Mouse (Mus musculus) forebrain, postnatal 0 days (tissue): ENCODE results near the gene Sobp. TPM values are rescaled to one million over a fixed set of nuclear protein-coding genes. Genes with fewer than 3 reads are reported as not detected.

Experiments
- ATAC-seq: fragments of 200-750 bp; cut with Nextera tagmentation; 2 replicates; pipeline ENCODE4 v1.8.0; 2017; ENCODE audit warnings: mild to moderate bottlenecking, moderate library complexity
- DNase-seq: peaks from one replicate; pipeline ENCODE4 v3.0.0-alpha.2; 2015
- H3K27ac ChIP-seq: fragments of 300-500 bp; sonication (generic); 2 replicates; pipeline ENCODE4 v1.5.1; 2014; ENCODE audit warnings: low read depth, mild to moderate bottlenecking, antibody characterized with exemption, low read length, moderate library complexity, mixed read lengths
- H3K27me3 ChIP-seq: fragments of 300-500 bp; sonication (generic); 2 replicates; pipeline ENCODE4 v1.6.1; 2014; ENCODE audit warnings: mild to moderate bottlenecking, low read length, mixed read lengths; ENCODE audit not compliant: insufficient read depth
- H3K36me3 ChIP-seq: fragments of 300-500 bp; sonication (generic); 2 replicates; pipeline ENCODE4 v1.6.1; 2014; ENCODE audit warnings: mild to moderate bottlenecking, moderate library complexity; ENCODE audit not compliant: insufficient read depth
- H3K4me1 ChIP-seq: fragments of 300-500 bp; sonication (generic); 2 replicates; pipeline ENCODE4 v1.6.1; 2014; ENCODE audit warnings: antibody characterized with exemption; ENCODE audit not compliant: insufficient read depth
- H3K4me2 ChIP-seq: fragments of 300-500 bp; sonication (generic); 2 replicates; pipeline ENCODE4 v1.6.1; 2014; ENCODE audit warnings: low read depth, mild to moderate bottlenecking, moderate library complexity
- H3K4me3 ChIP-seq: fragments of 300-500 bp; sonication (generic); 2 replicates; pipeline ENCODE4 v1.5.1; 2014; ENCODE audit warnings: low read depth, low read length, mixed read lengths
- H3K9ac ChIP-seq: fragments of 300-500 bp; sonication (generic); 2 replicates; pipeline ENCODE4 v1.6.1; 2014; ENCODE audit warnings: mild to moderate bottlenecking
- H3K9me3 ChIP-seq: fragments of 300-500 bp; sonication (generic); 2 replicates; pipeline ENCODE4 v1.6.1; 2016; ENCODE audit warnings: low read length
- CTCF ChIP-seq: sonication (generic); IDR thresholded peaks from 2 replicates; pipeline ENCODE4 v1.5.1; 2016; ENCODE audit warnings: antibody characterized with exemption, control low read depth, low read depth
- WGBS: fragments of 180-500 bp; shearing (Covaris S2); extraction: QIAGEN DNeasy Blood & Tissue Kit; methylation state at CpG from one replicate; pipeline ENCODE4 v1.1.7; 2014; 5-methylcytosine and 5-hydroxymethylcytosine counted together
- polyA plus RNA-seq: library from polyadenylated mRNA; unstranded; fragments of >200 nt; fragmentation: Nextera tagmentation; extraction: Ambion mirVana; gene quantifications from 2 replicates; pipeline ENCODE4 v1.2.1, GENCODE M21; 2015
- total RNA-seq: library from RNA; depleted of rRNA; stranded (reverse); fragments of >200 nt; gene quantifications from 2 replicates; pipeline ENCODE4 v1.2.3, GENCODE M21; 2014; rRNA removed

Sobp gene
- total RNA-seq (31.5 and 38.3 TPM in 2 replicates), polyA plus RNA-seq (16.4 and 19.9 TPM in 2 replicates)

DNA sequence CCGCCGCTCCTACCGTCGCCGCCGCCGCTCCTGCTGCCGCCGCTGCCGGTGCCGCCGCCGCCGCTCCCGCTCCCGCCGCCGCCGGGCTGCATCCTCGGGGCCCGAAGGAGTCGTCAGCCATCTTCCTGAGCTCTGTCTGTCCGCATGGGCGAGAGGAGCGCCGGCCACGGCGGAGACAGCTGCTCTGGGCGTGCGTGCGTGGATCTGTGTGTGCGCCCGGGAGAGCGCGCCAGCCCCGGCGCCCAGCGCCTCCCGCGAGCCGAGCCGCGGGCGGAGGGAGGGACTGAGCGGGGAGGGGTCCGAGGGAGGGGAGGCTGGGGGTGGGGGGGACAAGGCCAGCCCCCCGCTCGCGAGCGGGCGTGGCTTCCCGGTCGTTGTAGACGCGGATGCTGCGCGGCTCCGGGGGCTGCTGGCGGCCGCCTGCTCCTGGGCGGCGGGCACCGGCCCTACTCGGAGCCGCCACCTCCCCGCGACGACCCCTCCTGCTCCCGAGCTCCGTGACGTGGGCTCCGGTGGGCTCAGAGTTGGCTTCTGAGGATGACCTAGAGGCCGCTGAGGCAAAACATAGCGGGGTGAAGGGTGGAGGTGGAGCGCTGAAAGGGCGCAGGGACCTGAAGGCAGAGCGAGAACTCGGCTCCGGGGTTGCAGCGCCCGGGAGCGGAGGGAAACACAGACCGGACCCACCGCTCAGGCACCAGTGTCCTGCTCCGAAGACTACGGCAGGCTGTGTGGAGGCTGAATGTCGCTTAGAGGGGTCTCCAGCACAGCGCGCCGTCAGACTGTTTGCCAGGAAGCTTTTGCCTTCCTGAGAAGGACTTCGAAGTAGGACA lies at the start of gene Sobp, which contains the start of gene 9030612E09Rik:
Sobp (minus strand) TSS at position 205 of the 830 bp plus-strand sequence.
9030612E09Rik (plus strand) TSS at position 379 of the 830 bp plus-strand sequence.
- H3K9ac ChIP-seq: peak within 1 kb of the TSS; percentile 85
- no peaks in the 10 kb centered on the region for H3K27me3 ChIP-seq
- peak within 1 kb of the TSS; percentile 97 for H3K27ac ChIP-seq
- H3K4me1 ChIP-seq: peaks cover 7% of the 10 kb centered on the region; the same call in 1 of the 2 replicates
- no peaks in the 10 kb centered on the region for H3K36me3 ChIP-seq
- TF ChIP-seq CTCF: no peak
- peak; percentile 88 for ATAC-seq
- WGBS: 2% methylated on average over 70 of the region's 91 CpGs
- H3K4me2 ChIP-seq: peak within 1 kb of the TSS; percentile 92
- H3K9me3 ChIP-seq: no peaks in the 10 kb centered on the region
- DNase-seq: peak; percentile 91
- peak within 1 kb of the TSS; percentile 88 for H3K4me3 ChIP-seq

DNA sequence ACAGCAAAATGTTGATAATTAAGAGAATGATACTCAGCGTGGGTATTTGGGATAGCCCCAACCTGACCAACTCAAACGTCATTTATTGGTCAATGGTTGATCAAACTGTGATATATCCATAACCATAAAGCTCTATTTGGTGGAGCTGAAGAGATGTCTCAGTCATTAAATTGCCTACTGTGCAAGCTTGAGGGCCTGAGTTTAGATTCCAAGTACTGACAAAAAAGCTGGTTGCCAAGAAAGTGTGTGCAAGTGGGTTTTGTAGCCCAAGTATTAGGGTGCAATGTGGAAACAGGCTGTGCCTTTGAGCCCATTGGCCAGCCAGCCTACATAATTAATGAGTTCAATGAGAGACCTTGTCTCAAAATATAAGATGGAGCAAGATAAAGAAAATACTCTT lies 49.1 kb upstream of the Sobp start:
- Histone ChIP-seq H3K4me3 (no peak overlapping the region), H3K27me3 (no peaks in the 10 kb centered on the region), H3K4me2 (no peak overlapping the region), H3K9me3 (no peaks in the 10 kb centered on the region), H3K36me3 (no peaks in the 10 kb centered on the region), H3K27ac (no peak overlapping the region), H3K9ac (no peak overlapping the region), H3K4me1 (peaks cover 7% of the 10 kb centered on the region; the same call in 1 of the 2 replicates)
- TF ChIP-seq CTCF: no peak
- DNase-seq: no peak
- 93% methylated on average over 2 of the region's 2 CpGs for WGBS
- no peak for ATAC-seq

DNA sequence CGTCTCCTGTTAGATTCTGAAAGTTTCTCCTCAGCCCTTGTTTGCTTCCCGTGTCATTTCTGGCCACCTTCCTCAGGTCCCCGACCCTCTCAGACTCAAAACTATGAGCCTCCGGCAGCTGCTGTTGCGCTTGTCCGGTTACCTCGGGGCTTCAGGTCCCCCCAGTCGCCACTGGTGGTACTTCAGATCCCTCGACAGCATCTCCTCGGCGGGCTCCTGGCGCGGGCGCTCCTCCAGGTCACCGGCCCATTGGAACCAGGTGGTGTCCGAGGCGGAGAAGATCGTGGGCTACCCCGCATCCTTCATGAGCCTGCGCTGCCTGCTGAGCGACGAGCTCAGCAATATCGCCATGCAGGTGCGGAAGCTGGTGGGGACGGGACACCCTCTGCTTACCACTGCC lies 47.3 kb upstream of the Sobp start:
- H3K4me3 ChIP-seq: peak overlapping the region; percentile 78
- peaks cover 7% of the 10 kb centered on the region; the same call in 1 of the 2 replicates for H3K4me1 ChIP-seq
- no peaks in the 10 kb centered on the region for H3K27me3 ChIP-seq
- under 1% methylated on average over 25 of the region's 25 CpGs for WGBS
- ATAC-seq (peak; percentile 3), DNase-seq (no peak)
- H3K4me2 ChIP-seq: peak overlapping the region; percentile 95
- no peaks in the 10 kb centered on the region for H3K36me3 ChIP-seq
- H3K9ac ChIP-seq: peak overlapping the region; percentile 97
- no peaks in the 10 kb centered on the region for H3K9me3 ChIP-seq
- peak overlapping the region; percentile 93 for H3K27ac ChIP-seq
- TF ChIP-seq CTCF: no peak

DNA sequence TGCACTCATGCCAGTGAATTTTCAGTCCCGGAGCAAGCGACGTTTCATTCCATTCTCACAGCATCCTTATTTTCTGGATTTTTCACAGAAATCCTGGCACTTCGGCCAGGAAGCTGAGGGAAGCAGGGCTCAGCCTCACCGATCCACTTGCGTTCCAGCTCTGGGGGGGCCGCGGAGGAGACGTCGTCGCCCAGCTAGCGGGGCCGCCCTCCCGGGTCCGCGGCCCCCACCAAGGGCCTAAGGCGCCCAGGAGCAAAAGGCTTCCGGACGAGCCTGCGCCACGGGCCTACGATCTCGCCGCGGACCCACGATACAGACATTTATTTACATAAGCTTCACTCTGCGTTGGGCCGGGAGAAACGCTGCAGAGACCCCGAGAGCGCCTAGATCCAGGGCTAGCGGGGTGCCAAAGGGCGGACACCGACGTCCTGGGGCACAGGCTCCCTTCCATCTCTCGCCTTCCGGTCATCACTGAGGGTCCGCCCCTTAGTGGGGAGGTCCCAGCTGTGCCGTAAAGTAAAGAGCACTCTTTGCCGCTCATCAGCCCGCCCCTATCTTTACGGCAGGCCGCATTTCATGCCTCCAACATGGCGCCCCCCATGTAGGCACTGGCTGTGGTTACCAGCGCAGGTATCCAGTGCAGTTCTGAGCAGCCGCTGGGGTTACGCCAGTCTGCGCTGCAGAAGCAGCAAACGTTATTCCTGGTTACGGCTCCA lies 46.7 kb upstream of the Sobp start, which contains the start of gene Pdss2:
Pdss2 (plus strand) TSS at position 577 of the 716 bp plus-strand sequence.
- peak; percentile 53 for TF ChIP-seq CTCF
- DNase-seq: peak; percentile 96
- WGBS: under 1% methylated on average over 50 of the region's 50 CpGs

DNA sequence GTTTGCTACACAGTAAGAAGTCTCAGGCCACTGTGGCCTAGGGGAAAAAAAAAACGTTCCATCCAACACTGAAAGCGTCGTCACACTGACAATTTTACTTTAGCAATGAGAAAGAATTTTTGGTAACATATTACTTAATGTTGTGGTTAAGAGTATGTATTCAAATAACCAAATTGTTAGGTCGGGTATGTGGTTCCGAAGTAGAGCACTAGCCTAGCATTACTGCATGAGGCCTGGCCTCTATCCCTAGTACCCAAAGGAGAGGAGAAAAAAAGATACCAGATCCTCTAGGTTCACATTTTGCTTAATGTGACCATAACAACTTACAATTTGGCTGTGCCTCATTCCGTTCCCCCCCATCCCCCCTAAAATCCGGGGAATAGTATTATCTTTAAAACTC lies 46.1 kb upstream of the Sobp start:
- ATAC-seq: no peak

More for the DNA sequence above, 46.7 kb upstream of the Sobp start, which contains the start of gene Pdss2:
- Histone ChIP-seq H3K4me1 (peaks cover 7% of the 10 kb centered on the region; the same call in 1 of the 2 replicates), H3K27me3 (no peaks in the 10 kb centered on the region), H3K4me2 (peak within 1 kb of the TSS; percentile 95), H3K27ac (peak within 1 kb of the TSS; percentile 93), H3K9ac (peak within 1 kb of the TSS; percentile 97), H3K9me3 (no peaks in the 10 kb centered on the region), H3K4me3 (peak within 1 kb of the TSS; percentile 78), H3K36me3 (no peaks in the 10 kb centered on the region)
- peak; percentile 99 for ATAC-seq

DNA sequence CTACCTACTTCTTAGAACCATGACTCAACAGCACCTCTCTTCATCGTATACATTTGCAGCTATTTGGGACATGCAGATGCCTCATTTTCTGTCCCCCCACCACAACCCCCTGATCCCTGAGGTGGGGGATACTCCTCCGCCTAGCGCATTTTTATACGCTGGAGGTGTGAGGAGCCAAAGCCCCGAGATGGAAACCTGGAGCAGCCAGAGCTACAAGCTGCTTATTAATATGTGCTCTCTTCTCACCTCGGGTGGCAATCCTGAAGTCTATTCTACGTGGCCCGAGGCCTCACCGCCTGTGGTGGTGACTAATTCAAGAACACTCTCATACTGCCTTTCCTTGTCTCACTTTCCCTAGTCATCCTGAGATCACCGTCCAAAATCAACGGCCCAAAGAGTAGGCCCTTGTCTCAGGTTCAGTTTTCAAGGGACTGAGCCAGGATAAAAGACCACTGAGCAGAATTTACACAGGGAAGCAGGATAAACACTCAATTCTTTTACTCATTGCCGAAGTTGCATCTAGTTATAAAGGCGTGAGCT lies 43.1 kb upstream of the Sobp start:
- 91% methylated on average over 13 of the region's 13 CpGs for WGBS
- TF ChIP-seq CTCF: no peak
- no peaks in the 10 kb centered on the region for H3K9me3 ChIP-seq

More for the DNA sequence above, 46.1 kb upstream of the Sobp start:
- WGBS: 18% methylated on average over 7 of the region's 7 CpGs
- no peak for TF ChIP-seq CTCF
- peak overlapping the region; percentile 78 for H3K4me3 ChIP-seq
- no peaks in the 10 kb centered on the region for H3K36me3 ChIP-seq
- DNase-seq: no peak
- H3K9me3 ChIP-seq: no peaks in the 10 kb centered on the region
- H3K27me3 ChIP-seq: no peaks in the 10 kb centered on the region
- H3K27ac ChIP-seq: peak overlapping the region; percentile 93
- peak overlapping the region; percentile 95 for H3K4me2 ChIP-seq
- H3K9ac ChIP-seq: peak overlapping the region; percentile 97
- peaks cover 7% of the 10 kb centered on the region; the same call in 1 of the 2 replicates for H3K4me1 ChIP-seq

More for the DNA sequence above, 43.1 kb upstream of the Sobp start:
- H3K4me1 ChIP-seq: peaks cover 6% of the 10 kb centered on the region; the same call in 1 of the 2 replicates
- no peak overlapping the region for H3K27ac ChIP-seq
- no peak overlapping the region for H3K4me3 ChIP-seq
- DNase-seq: no peak
- H3K36me3 ChIP-seq: no peaks in the 10 kb centered on the region
- no peak overlapping the region for H3K9ac ChIP-seq
- no peak overlapping the region for H3K4me2 ChIP-seq
- H3K27me3 ChIP-seq: no peaks in the 10 kb centered on the region
- ATAC-seq: no peak
